Mouse (Mus musculus): ENCODE data around the gene Tbx10. TPM values are rescaled to one million over a fixed set of nuclear protein-coding genes. Genes with fewer than 3 reads are reported as not detected.

Gene Tbx10
- total and polyA plus RNA-seq, 3 experiments, result not detected

DNA sequence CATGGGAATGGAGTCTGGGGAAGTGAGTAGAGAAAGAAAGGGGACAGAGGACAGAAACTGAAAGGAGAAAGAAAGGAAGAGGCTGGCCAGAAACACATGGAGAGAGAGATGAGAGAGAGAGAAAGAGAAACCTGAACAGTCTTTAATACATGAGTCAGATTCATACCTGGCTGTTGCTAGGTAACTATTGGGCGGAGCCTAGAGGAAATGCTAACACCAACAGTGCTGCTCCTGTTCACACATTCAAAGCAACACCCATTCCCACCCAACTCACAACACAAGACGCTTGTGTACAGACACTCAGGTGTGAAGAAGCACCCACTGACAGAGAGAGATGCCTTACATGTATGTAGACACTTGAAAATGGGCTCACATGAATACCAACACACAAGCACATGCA is 16.7 kb upstream of the Tbx10 start:
- no peak for DNase-seq

- peak; percentile 75 for DNase-seq
These were observed 12.2 kb upstream of the Tbx10 start for GRCm38 (mm10) chr19:3980309-3980708.

DNA sequence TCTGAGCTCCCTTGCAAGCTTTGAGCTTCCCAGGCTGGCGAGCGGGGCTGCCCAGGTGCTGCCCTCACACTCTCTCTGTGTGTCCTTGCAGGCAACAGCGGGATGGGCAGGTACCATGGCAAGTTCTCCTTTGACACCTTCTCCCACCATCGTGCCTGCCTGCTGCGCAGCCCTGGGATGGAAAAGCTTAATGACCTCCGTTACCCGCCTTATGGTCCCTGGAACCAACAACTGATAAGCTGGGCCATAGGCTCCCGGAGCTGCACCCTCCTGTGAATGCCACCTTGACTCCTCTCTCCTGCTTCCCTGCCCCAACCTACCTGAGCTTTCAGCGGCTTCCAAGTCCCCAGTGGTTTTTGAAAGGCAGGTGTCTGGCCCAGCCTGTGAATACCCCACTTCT is 11.6 kb upstream of the Tbx10 start:
- no peak for DNase-seq

GRCm38 (mm10) chr19:3983527-3984200 is 8.9 kb upstream of the Tbx10 start:
- DNase-seq, result no peak

DNA sequence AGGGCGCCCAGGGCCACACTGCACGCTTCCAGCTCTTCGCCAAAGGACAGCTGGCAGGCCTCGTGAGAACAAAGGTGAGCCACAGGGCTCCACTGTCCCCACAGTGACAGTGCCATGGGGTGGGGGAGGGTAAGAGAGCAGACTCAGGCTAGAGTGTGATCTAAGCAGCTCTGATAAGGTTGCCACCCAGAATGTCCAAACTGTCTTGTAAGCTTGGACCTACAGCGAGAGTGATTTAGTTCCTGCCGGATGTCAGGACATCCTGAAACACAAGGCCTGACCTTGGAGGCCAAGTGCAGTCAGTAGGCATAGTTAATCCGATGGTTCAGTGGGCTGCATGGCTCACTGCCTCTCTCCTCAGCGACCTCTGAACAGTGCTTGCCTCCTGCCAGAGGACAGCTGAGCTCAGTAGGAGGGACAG is 7.3 kb upstream of the Tbx10 start:
- peak; percentile 79 for DNase-seq

DNA sequence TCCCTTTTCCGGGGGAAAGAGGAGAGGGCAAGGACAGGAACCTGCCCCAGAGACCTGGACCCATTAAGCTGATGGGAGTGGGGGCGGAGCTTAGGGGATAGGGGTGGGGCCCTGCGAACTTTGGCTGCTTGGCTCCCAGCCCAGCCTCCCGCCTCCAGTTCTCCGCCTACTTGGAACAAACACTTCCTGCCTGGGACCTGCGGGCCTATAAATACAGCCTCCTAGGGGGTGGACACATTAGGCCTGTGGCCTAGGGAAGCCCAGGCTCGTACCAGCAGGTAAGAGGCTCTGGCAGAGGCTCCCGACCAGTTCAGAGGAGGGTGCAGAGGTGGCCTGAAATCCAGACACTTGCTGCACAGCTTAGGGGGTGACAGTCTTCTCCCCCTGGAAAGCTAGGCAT is 6.2 kb upstream of the Tbx10 start, which contains the start of gene Acy3:
Gene Acy3 (plus strand): TSS at position 237 of the 400 bp plus-strand sequence.
- DNase-seq, result peak; percentile 92

- no peak for DNase-seq
These were observed 4.5 kb upstream of the Tbx10 start for GRCm38 (mm10) chr19:3988066-3988465.

DNA sequence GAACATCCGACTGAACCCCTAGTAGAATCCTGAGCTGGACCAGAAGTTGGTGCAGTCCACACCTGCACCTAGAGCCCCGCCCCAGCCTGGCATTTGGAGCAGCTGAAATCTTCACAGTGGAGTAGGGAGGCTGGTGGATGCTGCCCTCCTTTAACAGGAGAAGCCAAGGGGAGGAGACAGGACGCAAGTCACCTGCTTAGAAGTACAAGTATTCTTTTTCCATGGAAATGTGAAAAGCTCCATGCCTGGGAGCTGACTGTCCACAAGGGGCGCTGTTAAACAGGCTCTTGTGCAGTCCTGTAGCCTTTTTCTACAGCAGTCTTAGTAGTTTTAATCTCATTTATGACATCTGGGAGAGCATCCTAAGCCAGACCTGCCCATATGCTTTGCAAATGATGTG is 3.8 kb upstream of the Tbx10 start:
- DNase-seq, result no peak

DNA sequence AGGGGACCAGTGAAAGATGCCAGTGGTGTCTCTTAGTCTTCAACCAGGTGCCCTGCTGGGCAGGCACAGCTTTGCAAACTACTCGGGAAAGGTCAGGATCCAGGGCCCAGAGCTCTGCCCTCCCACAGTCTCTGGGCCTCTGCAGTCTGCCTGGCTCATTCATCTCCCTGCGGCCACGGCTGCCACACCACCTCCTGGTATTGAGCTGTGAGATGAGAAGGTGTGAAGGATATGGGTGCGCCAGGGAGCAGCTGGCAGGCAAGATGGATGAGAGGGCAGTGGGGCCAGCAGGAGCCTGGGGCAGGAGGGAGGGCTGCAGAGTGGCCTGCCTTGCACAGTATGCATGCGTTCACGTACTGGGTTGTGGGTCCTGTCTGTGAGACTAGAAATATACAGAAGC is 1.7 kb upstream of the Tbx10 start:
- no peak for DNase-seq

- DNase-seq, result no peak
These were observed 990 bp upstream of the Tbx10 start for GRCm38 (mm10) chr19:3991562-3991961.

- DNase-seq, result no peak
These were observed 586 bp upstream of the Tbx10 start for GRCm38 (mm10) chr19:3991966-3992365.

DNA sequence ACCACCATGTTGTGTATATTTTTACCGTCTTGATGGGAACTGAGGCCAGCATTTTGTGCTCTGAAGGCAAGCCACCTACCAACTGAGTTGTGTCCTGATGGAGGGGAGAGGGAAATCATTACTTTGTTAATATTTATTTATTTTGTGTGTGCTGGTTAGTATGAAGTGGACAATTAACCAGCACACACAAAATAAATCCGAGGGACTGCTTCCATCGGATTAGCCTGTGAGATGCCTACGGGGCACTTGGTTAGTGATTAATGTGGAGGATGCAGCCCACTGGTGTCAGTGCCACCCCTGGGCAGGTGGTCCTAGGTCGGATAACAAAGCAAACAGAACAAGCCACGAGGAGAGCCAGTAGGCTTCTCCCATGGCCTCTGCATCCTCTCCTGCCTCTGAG is 2.4 kb downstream of the Tbx10 start:
- DNase-seq, result no peak

DNA sequence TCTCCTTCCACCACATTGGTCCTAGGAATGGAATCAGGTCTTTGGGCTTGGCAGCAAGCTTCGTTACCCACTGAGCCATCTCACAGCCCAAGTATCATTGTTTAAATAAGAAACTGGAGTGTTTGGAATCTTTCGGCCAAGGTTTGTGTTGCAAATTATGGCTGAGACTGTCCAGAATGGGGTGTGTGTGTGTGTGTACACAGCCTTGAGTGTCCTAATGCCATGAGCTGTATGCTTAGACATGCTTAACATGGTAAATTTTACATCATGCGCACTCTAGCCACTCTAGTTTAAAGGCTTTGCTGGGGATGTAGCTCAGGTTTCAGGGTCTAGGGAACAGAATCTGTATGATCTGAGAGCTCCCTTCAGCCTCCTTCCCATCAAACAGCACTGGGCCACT is 3.0 kb downstream of the Tbx10 start:
- DNase-seq, result no peak

GRCm38 (mm10) chr19:3996106-3996505 is 3.6 kb downstream of the Tbx10 start:
- no peak for DNase-seq

DNA sequence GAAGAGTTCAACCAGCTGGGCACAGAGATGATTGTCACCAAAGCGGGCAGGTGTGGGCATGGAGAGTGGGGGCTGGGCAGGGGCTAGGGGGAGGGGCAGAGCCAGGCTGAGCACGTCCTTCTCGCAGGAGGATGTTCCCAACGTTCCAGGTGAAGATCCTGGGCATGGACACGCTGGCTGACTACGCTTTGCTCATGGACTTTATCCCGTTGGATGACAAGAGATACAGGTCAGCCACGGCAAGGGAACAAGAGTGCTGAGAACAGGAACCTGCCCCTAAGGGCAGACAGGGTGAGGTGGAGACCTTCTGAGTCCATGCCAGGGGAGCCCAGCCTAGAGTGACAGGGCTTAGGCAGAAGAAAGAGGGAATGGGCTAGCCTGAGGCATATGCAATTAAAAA is 4.2 kb downstream of the Tbx10 start:
- no peak for DNase-seq

DNA sequence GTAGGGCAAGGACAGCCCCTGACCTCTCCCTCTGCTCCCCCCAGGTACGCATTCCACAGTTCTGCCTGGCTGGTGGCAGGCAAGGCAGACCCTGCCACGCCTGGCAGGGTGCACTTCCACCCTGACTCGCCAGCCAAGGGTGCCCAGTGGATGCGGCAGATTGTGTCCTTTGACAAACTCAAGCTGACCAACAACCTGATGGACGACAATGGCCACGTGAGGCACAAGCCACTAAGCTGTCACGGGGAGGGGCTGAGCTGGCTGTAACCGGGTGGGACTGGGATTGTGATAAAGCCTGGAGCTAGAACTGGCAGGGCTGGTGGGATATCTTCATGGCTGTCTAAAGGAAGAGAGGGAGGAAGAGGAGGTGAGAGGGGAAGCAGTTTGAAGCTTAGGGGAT is 4.7 kb downstream of the Tbx10 start:
- no peak for DNase-seq

GRCm38 (mm10) chr19:3998335-3998734 is 5.8 kb downstream of the Tbx10 start:
- no peak for DNase-seq

GRCm38 (mm10) chr19:3999121-3999730 is 6.7 kb downstream of the Tbx10 start:
- DNase-seq, result no peak

GRCm38 (mm10) chr19:4000119-4000900 is 7.8 kb downstream of the Tbx10 start, which contains the start of the genes Nudt8 and Gm49405:
Gene Nudt8 (plus strand): TSS chr19:4000580.
Gene Gm49405 (plus strand): TSS chr19:4000626.
- peak; percentile 97 for DNase-seq

- no peak for DNase-seq
These were observed 8.5 kb downstream of the Tbx10 start for GRCm38 (mm10) chr19:4000949-4001525.

DNA sequence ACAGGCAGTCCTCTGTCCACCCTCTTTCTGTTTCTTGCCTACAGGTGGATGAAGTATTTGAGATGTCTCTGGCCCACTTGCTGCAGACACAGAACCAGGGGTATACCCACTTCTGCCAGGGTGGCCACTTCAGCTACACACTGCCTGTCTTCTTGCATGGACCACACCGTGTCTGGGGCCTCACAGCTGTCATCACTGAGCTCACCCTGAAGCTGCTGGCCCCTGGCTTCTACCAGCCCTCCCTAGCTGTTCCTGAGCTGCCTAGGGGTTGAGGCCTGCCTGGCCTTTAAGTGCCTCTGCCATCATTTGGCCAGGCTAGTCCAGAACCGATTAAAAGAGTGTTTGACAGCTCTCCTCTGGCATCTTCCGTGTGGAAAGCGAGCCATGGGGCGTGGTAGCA is 9.2 kb downstream of the Tbx10 start:
- DNase-seq, result no peak

GRCm38 (mm10) chr19:4003112-4003511 is 10.6 kb downstream of the Tbx10 start, which contains the start of gene Doc2g:
Gene Doc2g (plus strand): TSS chr19:4003313.
- no peak for DNase-seq

GRCm38 (mm10) chr19:4003641-4004040 is 11.1 kb downstream of the Tbx10 start:
- DNase-seq, result no peak
